Mouse (Mus musculus) spleen, adult 2 months (tissue): Measurements from ENCODE around the gene Ceacam1. TPM values are rescaled to one million over a fixed set of nuclear protein-coding genes. Genes with fewer than 3 reads are reported as not detected.
"Not testable (repeated sequence)": the region's sequence is repeated elsewhere in the genome, so short reads cannot be mapped to it uniquely, and the experiment has no call there.

Experiments used
- DNase-seq, 2 experiments: peaks; one replicate each; pipeline versions ENCODE4 v3.0.0 to v3.0.0-alpha.2; 2012 to 2021; ENCODE audit warnings: low spot score in 2 of 2, low read depth in 1 of 2
- H3K27ac ChIP-seq: fragments of 200-500 bp; 2 replicates; pipeline ENCODE4 v1.5.1; 2012; ENCODE audit warnings: low read length, inconsistent platforms; ENCODE audit not compliant: insufficient read depth
- H3K27me3 ChIP-seq: fragments of 200-500 bp; 2 replicates; pipeline ENCODE4 v1.6.1; 2012; ENCODE audit warnings: mild to moderate bottlenecking, moderate library complexity, low read length, inconsistent platforms; ENCODE audit not compliant: control insufficient read depth, insufficient read depth
- H3K36me3 ChIP-seq: fragments of 200-500 bp; 2 replicates; pipeline ENCODE4 v1.6.1; 2012; ENCODE audit warnings: mild to moderate bottlenecking, low read length, inconsistent platforms; ENCODE audit not compliant: control insufficient read depth, insufficient read depth
- H3K4me1 ChIP-seq: fragments of 200-500 bp; 2 replicates; pipeline ENCODE4 v1.6.1; 2011; ENCODE audit warnings: inconsistent platforms; ENCODE audit not compliant: control insufficient read depth, insufficient read depth, insufficient read length
- H3K4me3 ChIP-seq: fragments of 200-500 bp; 2 replicates; pipeline ENCODE4 v1.5.1; 2011; ENCODE audit warnings: mild to moderate bottlenecking, inconsistent platforms; ENCODE audit not compliant: insufficient read depth, insufficient read length; ENCODE audit errors: extremely low read depth
- CTCF ChIP-seq: fragments of 200-500 bp; IDR thresholded peaks from 2 replicates; pipeline ENCODE4 v1.5.1; 2011; ENCODE audit warnings: mild to moderate bottlenecking, inconsistent platforms; ENCODE audit not compliant: insufficient read depth, insufficient read length, insufficient replicate concordance; ENCODE audit errors: extremely low read depth
- POLR2A ChIP-seq: fragments of 200-500 bp; IDR thresholded peaks from 2 replicates; pipeline ENCODE4 v1.6.1; 2011; ENCODE audit warnings: low read depth, low read length, inconsistent platforms
- WGBS: fragments of 180-500 bp; shearing (Covaris S2); methylation state at CpG from one replicate; pipeline ENCODE4 v1.1.7; 2018; 5-methylcytosine and 5-hydroxymethylcytosine counted together
- polyA plus RNA-seq: library from polyadenylated mRNA; depleted of rRNA; stranded (reverse); fragments of >200 nt; gene quantifications from 2 replicates; pipeline ENCODE4 v1.2.3, GENCODE M21; 2012

Gene Ceacam1
- polyA plus RNA-seq, 1 experiment = 16.3 TPM

DNA sequence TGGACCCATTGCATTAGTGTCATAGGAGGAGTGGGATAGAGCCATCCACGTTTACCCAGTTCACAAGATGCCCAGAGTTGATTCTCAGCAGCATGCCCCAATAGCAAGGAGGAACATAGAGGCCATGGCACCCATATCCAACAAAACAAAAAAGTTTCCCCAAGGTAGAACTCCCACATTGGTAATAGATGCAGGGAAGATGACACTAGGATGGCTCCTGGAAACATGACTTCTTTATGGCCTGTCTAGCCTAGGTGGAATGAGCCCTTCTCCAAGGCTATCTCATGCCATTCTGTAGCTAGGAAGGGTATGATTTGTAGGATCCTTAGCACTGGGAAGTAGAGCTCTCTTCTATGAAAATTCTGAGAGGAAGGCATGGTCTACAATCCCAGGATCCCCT, 12.4 kb downstream of the Ceacam1 start:
- Histone ChIP-seq H3K4me1 (no peaks in the 10 kb centered on the region), H3K4me3 (no peak overlapping the region), H3K36me3 (peaks cover 2% of the 10 kb centered on the region; the same call in 1 of the 2 replicates), H3K27ac (no peak overlapping the region), H3K27me3 (no peaks in the 10 kb centered on the region)
- TF ChIP-seq POLR2A = no peak
- TF ChIP-seq CTCF = no peak
- DNase-seq = no peak
- WGBS = 80% methylated on average over 1 of the region's 1 CpGs

GRCm38 (mm10) chr7:25462033-25462337, 15.4 kb downstream of the Ceacam1 start:
- H3K4me1 ChIP-seq, H3K27me3 ChIP-seq, H3K36me3 ChIP-seq, H3K4me3 ChIP-seq, DNase-seq, H3K27ac ChIP-seq: not testable (repeated sequence)
- no CpG with 5 or more reads among the region's 1 CpGs for WGBS

DNA sequence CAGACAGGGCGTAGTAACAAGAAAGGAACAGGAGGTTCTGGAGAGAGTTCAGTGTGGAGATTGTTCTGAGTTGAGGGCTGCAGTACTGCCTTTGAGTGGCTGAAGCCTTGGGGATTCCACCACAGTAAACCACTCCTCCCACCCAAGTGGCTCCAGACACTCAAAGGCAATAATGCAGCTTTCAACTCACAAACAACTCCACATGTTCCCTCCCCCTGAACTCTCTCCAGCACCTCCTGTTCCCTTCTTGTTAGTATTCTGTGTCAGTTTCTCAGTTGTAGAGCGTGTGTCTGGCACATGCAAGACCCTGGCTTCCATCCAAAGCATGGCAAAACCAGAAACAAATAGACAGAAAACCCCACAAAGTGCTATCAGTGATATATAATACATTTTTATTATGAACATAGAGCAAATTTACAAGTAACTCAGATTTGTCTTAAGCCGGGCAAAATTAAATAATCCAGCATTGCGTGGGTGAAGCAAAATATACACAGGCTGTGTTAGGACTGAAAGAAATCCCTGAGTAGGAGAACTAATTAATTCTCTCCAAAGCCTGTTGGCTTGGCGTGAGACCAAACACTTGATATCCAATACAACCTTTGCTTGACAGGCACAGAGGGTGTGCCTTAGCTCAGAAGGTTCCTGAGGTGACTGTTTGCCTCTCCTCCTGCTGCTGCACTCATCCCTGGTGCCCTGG, 15.9 kb downstream of the Ceacam1 start:
- WGBS = 88% methylated on average over 4 of the region's 5 CpGs
- H3K27ac ChIP-seq, H3K27me3 ChIP-seq, H3K36me3 ChIP-seq, H3K4me1 ChIP-seq, H3K4me3 ChIP-seq, DNase-seq: not testable (repeated sequence)

GRCm38 (mm10) chr7:25452103-25452502, 25.3 kb downstream of the Ceacam1 start:
- H3K27me3 ChIP-seq = no peaks in the 10 kb centered on the region
- H3K4me1 ChIP-seq = no peaks in the 10 kb centered on the region
- 96% methylated on average over 3 of the region's 3 CpGs for WGBS
- TF ChIP-seq POLR2A (no peak), CTCF (no peak)
- H3K27ac ChIP-seq = no peak overlapping the region
- no peaks in the 10 kb centered on the region for H3K36me3 ChIP-seq
- H3K4me3 ChIP-seq = no peak overlapping the region
- no peak for DNase-seq

- H3K36me3 ChIP-seq = no peaks in the 10 kb centered on the region
- H3K27me3 ChIP-seq = no peaks in the 10 kb centered on the region
- WGBS = 72% methylated on average over 9 of the region's 9 CpGs
- H3K4me3 ChIP-seq = no peak overlapping the region
- no peak overlapping the region for H3K27ac ChIP-seq
- no peaks in the 10 kb centered on the region for H3K4me1 ChIP-seq
- TF ChIP-seq POLR2A = no peak
- TF ChIP-seq CTCF = no peak
- no peak for DNase-seq
Observed at GRCm38 (mm10) chr7:25449913-25450890, 27.2 kb downstream of the Ceacam1 start.

- DNase-seq = no peak
- WGBS = 71% methylated on average over 6 of the region's 6 CpGs
- H3K4me1 ChIP-seq = peaks cover 24% of the 10 kb centered on the region
- H3K27ac ChIP-seq = no peak overlapping the region
- no peaks in the 10 kb centered on the region for H3K27me3 ChIP-seq
- no peak overlapping the region for H3K4me3 ChIP-seq
- H3K36me3 ChIP-seq = no peaks in the 10 kb centered on the region
- TF ChIP-seq CTCF (no peak), POLR2A (no peak)
Observed at GRCm38 (mm10) chr7:25440816-25441153, 36.6 kb downstream of the Ceacam1 start.
